Mouse (Mus musculus) ES-E14 (cell line): ENCODE data around the gene Clrn2.

Experiments
- CHD2 ChIP-seq: IDR thresholded peaks from 2 replicates; pipeline ENCODE4 v1.6.1; 2014; ENCODE audit warnings: mild to moderate bottlenecking, low read depth, low read length, inconsistent platforms
- HCFC1 ChIP-seq: IDR thresholded peaks from 2 replicates; pipeline ENCODE4 v1.6.1; 2012; ENCODE audit warnings: low read length, inconsistent platforms, borderline replicate concordance; ENCODE audit not compliant: insufficient read depth
- MAFK ChIP-seq: IDR thresholded peaks from 2 replicates; pipeline ENCODE4 v1.6.1; 2014; ENCODE audit warnings: mild to moderate bottlenecking, low read depth, low read length, inconsistent platforms; ENCODE audit not compliant: insufficient read depth
- ZC3H11A ChIP-seq: IDR thresholded peaks from 2 replicates; pipeline ENCODE4 v1.6.1; 2012; ENCODE audit warnings: low read depth, mild to moderate bottlenecking, inconsistent platforms, low read length, borderline replicate concordance
- ZNF384 ChIP-seq: IDR thresholded peaks from 2 replicates; pipeline ENCODE4 v1.6.1; 2012; ENCODE audit warnings: low read depth, low read length, inconsistent platforms

DNA sequence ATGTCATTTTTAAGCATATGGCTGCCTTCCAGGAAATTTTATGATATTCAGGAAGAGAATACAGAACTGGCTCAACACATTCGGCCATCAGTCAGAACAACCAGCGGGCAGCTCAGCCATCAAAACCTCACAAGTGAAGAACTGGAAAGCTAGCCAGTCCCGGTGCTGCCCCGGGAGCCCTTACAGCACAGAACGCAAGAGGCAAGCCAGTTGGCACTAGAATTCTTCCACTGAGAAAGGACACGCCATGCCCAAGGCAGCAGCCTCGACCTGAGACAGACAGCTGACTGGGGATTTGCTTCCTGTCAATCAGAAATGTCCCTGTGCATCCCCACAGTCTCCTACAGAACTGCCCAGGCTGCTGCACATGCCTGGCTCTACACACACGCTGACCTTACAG, 15.2 kb upstream of the Clrn2 start:
- TF ChIP-seq CHD2, result no peak
- no peak for TF ChIP-seq MAFK
- TF ChIP-seq ZNF384, result no peak
- no peak for TF ChIP-seq ZC3H11A
- TF ChIP-seq HCFC1, result no peak
